Mouse (Mus musculus) spleen, adult 12 weeks (tissue): ENCODE measurements around the gene Esp36.
"Not testable (repeated sequence)": the region's sequence is repeated elsewhere in the genome, so short reads cannot be mapped to it uniquely, and the experiment has no call there.

Source experiments
- DNase-seq: peaks from one replicate; pipeline ENCODE4 v3.0.0; 2022; ENCODE audit warnings: low spot score

Esp36 gene

GRCm38 (mm10) chr17:38420085-38420484 is at the start of gene Esp36:
Esp36 (minus strand) TSS chr17:38420185.
- DNase-seq, result no peak

- DNase-seq, result not testable (repeated sequence)
Observed at GRCm38 (mm10) chr17:38456206-38456605, 36.2 kb upstream of the Esp36 start.

- DNase-seq, result no peak
Observed at GRCm38 (mm10) chr17:38450688-38451087, 30.7 kb upstream of the Esp36 start.

GRCm38 (mm10) chr17:38406135-38406534 is 13.8 kb downstream of the Esp36 start:
- DNase-seq, result no peak

- no peak for DNase-seq
Observed at GRCm38 (mm10) chr17:38391821-38392220, 28.2 kb downstream of the Esp36 start.
